Mouse (Mus musculus): ENCODE measurements at regions not wholly inside any gene's neighbourhood (a gene's known extent, or its start where the extent isn't known, plus 50 kb on each side); places are given as distances from the start of the nearest gene placed in this dataset.
A peak's percentile ranks its signal among the peaks of the same experiment; 100 is the strongest.

- no peak for DNase-seq (ENCODE audit: low spot score in 2 of 2)
These were observed 114.1 kb upstream of the Ppm1h start for GRCm38 (mm10) chr10:122564473-122564872.

GRCm38 (mm10) chr10:122566601-122567000 lies 112.0 kb upstream of the Ppm1h start:
- no peak for DNase-seq (ENCODE audit: low spot score in 2 of 2)

GRCm38 (mm10) chr10:122569546-122570202 lies 108.9 kb upstream of the Ppm1h start:
- no peak for DNase-seq (ENCODE audit: low spot score in 2 of 2)

GRCm38 (mm10) chr10:122570909-122571551 lies 107.5 kb upstream of the Ppm1h start:
- DNase-seq (ENCODE audit: low spot score in 2 of 2), result no peak

- no peak for DNase-seq (ENCODE audit: low spot score in 2 of 2)
These were observed 102.1 kb upstream of the Ppm1h start for GRCm38 (mm10) chr10:122576171-122577063.

- peak in 1 of 2 experiments; percentile 36 for DNase-seq (ENCODE audit: low spot score in 2 of 2)
These were observed 100.2 kb upstream of the Ppm1h start for GRCm38 (mm10) chr10:122578209-122579001.

- DNase-seq (ENCODE audit: low spot score in 2 of 2), result no peak
These were observed 97.5 kb upstream of the Ppm1h start for GRCm38 (mm10) chr10:122581096-122581495.

- DNase-seq (ENCODE audit: low spot score in 2 of 2), result no peak
These were observed 91.0 kb upstream of the Ppm1h start for GRCm38 (mm10) chr10:122587541-122587940.

- DNase-seq (ENCODE audit: low spot score in 2 of 2), result no peak
These were observed 79.1 kb upstream of the Ppm1h start for GRCm38 (mm10) chr10:122599511-122599910.

- no peak for DNase-seq (ENCODE audit: low spot score in 2 of 2)
These were observed 76.2 kb upstream of the Ppm1h start for GRCm38 (mm10) chr10:122602394-122602793.

- DNase-seq (ENCODE audit: low spot score in 2 of 2), result no peak
These were observed 74.6 kb upstream of the Ppm1h start for GRCm38 (mm10) chr10:122603960-122604359.

GRCm38 (mm10) chr10:122613281-122613680 lies 65.3 kb upstream of the Ppm1h start:
- no peak for DNase-seq (ENCODE audit: low spot score in 2 of 2)

- no peak for DNase-seq (ENCODE audit: low spot score in 2 of 2)
These were observed 64.7 kb upstream of the Ppm1h start for GRCm38 (mm10) chr10:122613891-122614290.

GRCm38 (mm10) chr10:122614720-122615119 lies 63.8 kb upstream of the Ppm1h start:
- DNase-seq (ENCODE audit: low spot score in 2 of 2), result no peak

- no peak for DNase-seq (ENCODE audit: low spot score in 2 of 2)
These were observed 62.9 kb upstream of the Ppm1h start for GRCm38 (mm10) chr10:122615658-122616057.

GRCm38 (mm10) chr10:122616385-122616784 lies 62.2 kb upstream of the Ppm1h start:
- DNase-seq (ENCODE audit: low spot score in 2 of 2), result no peak

GRCm38 (mm10) chr10:122618854-122619253 lies 59.7 kb upstream of the Ppm1h start:
- DNase-seq (ENCODE audit: low spot score in 2 of 2), result no peak

- DNase-seq (ENCODE audit: low spot score in 2 of 2), result no peak
These were observed 59.0 kb upstream of the Ppm1h start for GRCm38 (mm10) chr10:122619406-122620116.
